Mouse (Mus musculus) right cerebral cortex, adult 18-20 months (tissue): ENCODE data around the gene Ms4a2.
A peak's percentile ranks its signal among the peaks of the same experiment; 100 is the strongest.

Source experiments
- DNase-seq: peaks from one replicate; pipeline ENCODE4 v3.0.0; 2022; ENCODE audit warnings: mixed read lengths

Gene Ms4a2

GRCm38 (mm10) chr19:11623551-11623950 lies at the start of gene Ms4a2:
TSS of gene Ms4a2 (minus strand) at chr19:11623719.
- no peak for DNase-seq

- no peak for DNase-seq
Observed at GRCm38 (mm10) chr19:11661562-11661961, 38.0 kb upstream of the Ms4a2 start.

- no peak for DNase-seq
Observed at GRCm38 (mm10) chr19:11660459-11660858, 36.9 kb upstream of the Ms4a2 start, which contains the start of gene Oosp2. TSS of gene Oosp2 (minus strand) at chr19:11660559.

- no peak for DNase-seq
Observed at GRCm38 (mm10) chr19:11659142-11659541, 35.6 kb upstream of the Ms4a2 start.

GRCm38 (mm10) chr19:11649564-11649963 lies 26.0 kb upstream of the Ms4a2 start:
- DNase-seq = no peak

- no peak for DNase-seq
Observed at GRCm38 (mm10) chr19:11646166-11646565, 22.6 kb upstream of the Ms4a2 start.

GRCm38 (mm10) chr19:11640732-11641131 lies 17.2 kb upstream of the Ms4a2 start, which contains the start of gene Ms4a3:
TSS of gene Ms4a3 (minus strand) at chr19:11640851.
- DNase-seq = no peak

- DNase-seq = no peak
Observed at GRCm38 (mm10) chr19:11639038-11639437, 15.5 kb upstream of the Ms4a2 start.

GRCm38 (mm10) chr19:11635572-11635971 lies 12.1 kb upstream of the Ms4a2 start:
- DNase-seq = no peak

- DNase-seq = no peak
Observed at GRCm38 (mm10) chr19:11634330-11634729, 10.8 kb upstream of the Ms4a2 start.

GRCm38 (mm10) chr19:11633732-11634131 lies 10.2 kb upstream of the Ms4a2 start:
- no peak for DNase-seq

GRCm38 (mm10) chr19:11625231-11625630 lies 1.7 kb upstream of the Ms4a2 start:
- DNase-seq = no peak

GRCm38 (mm10) chr19:11624800-11625199 lies 1.3 kb upstream of the Ms4a2 start:
- DNase-seq = no peak

- no peak for DNase-seq
Observed at GRCm38 (mm10) chr19:11617983-11618382, 5.5 kb downstream of the Ms4a2 start.

GRCm38 (mm10) chr19:11614805-11615204 lies 8.7 kb downstream of the Ms4a2 start:
- no peak for DNase-seq

GRCm38 (mm10) chr19:11613776-11614443 lies 9.6 kb downstream of the Ms4a2 start:
- no peak for DNase-seq

GRCm38 (mm10) chr19:11613084-11613483 lies 10.4 kb downstream of the Ms4a2 start:
- no peak for DNase-seq

GRCm38 (mm10) chr19:11612293-11612692 lies 11.2 kb downstream of the Ms4a2 start:
- DNase-seq = no peak

GRCm38 (mm10) chr19:11611541-11611945 lies 12.0 kb downstream of the Ms4a2 start:
- DNase-seq = peak; percentile 23

GRCm38 (mm10) chr19:11608172-11608571 lies 15.3 kb downstream of the Ms4a2 start:
- DNase-seq = no peak

- DNase-seq = no peak
Observed at GRCm38 (mm10) chr19:11604603-11605002, 18.9 kb downstream of the Ms4a2 start, which contains the start of gene Ms4a6d. TSS of gene Ms4a6d (minus strand) at chr19:11604849.

- DNase-seq = peak; percentile 24
Observed at GRCm38 (mm10) chr19:11602026-11602425, 21.5 kb downstream of the Ms4a2 start.

GRCm38 (mm10) chr19:11601349-11601748 lies 22.2 kb downstream of the Ms4a2 start:
- DNase-seq = no peak

- no peak for DNase-seq
Observed at GRCm38 (mm10) chr19:11589891-11590449, 33.5 kb downstream of the Ms4a2 start.

GRCm38 (mm10) chr19:11589205-11589604 lies 34.3 kb downstream of the Ms4a2 start:
- DNase-seq = no peak
